Mouse (Mus musculus): Measurements from ENCODE around the gene Tesk2. TPM values are rescaled to one million over a fixed set of nuclear protein-coding genes. Genes with fewer than 3 reads are reported as not detected.

Tesk2 gene
- polyA plus RNA-seq, 1 experiment, result 2.3 TPM

DNA sequence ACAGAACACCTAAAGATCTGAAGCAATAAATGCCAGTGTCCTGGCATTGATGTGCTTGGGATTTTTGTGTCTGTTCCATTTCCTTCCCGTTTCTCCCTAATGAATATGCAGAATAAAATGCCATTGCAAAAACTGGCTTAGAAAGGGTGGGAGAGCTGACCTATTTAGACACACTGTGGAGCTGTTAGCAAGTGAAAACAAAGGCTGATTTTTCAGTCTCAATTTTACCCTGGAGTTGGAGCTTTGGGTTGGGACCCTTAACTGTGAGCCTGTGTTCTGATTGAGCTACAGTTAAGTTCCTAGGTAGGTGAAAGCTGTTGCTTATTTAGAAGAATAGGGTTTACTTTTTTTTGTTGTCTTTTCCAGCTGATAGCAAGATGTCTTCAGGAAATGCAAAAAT lies 33.7 kb upstream of the Tesk2 start:
- H3K4me3 ChIP-seq (replicated peaks; ENCODE audit: extremely low read depth, low read depth, low read length), result no peak overlapping the region
- TF ChIP-seq CTCF (IDR thresholded peaks at IDR 0.05; ENCODE audit: insufficient read depth, low read length) (no peak), POLR2A (IDR thresholded peaks at IDR 0.05; ENCODE audit: borderline replicate concordance, extremely low read depth, low read depth, low read length) (no peak)
- no peak for DNase-seq
- 6% methylated on average over 1 of the region's 1 CpGs for WGBS
- H3K4me1 ChIP-seq (ENCODE audit: control insufficient read depth, insufficient read depth, low read length), result peaks cover 13% of the 10 kb centered on the region

DNA sequence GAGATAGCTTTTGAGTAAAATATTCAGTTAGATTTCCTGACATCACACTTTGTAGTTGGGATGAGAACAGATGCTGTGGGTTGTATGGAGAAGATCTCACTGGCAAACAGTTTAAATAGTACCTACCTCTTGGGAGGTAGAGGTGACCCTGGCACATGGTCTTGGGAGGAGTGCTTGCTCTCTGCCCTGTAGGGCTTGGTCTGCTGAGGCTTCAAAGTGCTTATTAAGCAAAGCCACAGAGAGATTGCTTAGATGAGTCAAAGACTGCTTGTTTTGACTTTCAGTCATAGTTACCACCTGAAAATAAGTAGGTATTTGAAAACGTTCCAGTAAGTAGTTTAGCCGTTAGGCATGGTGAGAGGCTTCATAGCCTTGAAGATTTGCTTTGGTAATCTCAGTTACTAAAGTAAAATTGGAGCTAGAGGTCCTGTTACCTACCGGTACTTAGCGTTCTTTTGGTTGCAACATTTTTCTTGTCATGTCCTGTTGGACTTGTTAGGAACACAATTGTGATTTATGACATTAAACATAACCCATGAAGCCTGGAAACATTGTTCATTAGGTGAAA lies 31.4 kb upstream of the Tesk2 start:
- Histone ChIP-seq H3K4me1 (ENCODE audit: control insufficient read depth, insufficient read depth, low read length) (peaks cover 13% of the 10 kb centered on the region), H3K4me3 (replicated peaks; ENCODE audit: extremely low read depth, low read depth, low read length) (no peak overlapping the region)
- 61% methylated on average over 4 of the region's 4 CpGs for WGBS
- TF ChIP-seq POLR2A (IDR thresholded peaks at IDR 0.05; ENCODE audit: borderline replicate concordance, extremely low read depth, low read depth, low read length), result no peak
- no peak for TF ChIP-seq CTCF (IDR thresholded peaks at IDR 0.05; ENCODE audit: insufficient read depth, low read length)
- DNase-seq, result no peak

DNA sequence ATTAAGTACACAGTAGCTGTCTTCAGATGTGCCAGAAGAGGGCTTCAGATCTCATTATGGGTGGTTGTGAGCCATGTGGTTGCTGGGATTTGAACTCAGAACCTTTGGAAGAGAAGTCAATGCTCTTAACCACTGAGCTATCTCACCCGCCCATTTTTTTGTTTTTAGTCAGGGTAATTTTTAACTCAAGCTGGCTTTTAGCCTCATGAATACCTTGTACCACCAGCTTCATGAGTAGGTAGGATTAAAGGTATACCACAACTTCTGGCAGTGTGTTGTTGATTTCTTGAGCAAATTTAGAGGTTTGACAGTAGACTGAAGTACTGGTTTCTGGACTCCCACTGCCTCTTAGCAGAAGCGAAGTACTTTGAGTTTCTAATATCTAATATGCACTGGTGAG lies 28.6 kb upstream of the Tesk2 start:
- H3K4me3 ChIP-seq (replicated peaks; ENCODE audit: extremely low read depth, low read depth, low read length), result no peak overlapping the region
- DNase-seq, result no peak
- WGBS, result 80% methylated on average over 2 of the region's 2 CpGs
- H3K4me1 ChIP-seq (ENCODE audit: control insufficient read depth, insufficient read depth, low read length), result peaks cover 7% of the 10 kb centered on the region
- TF ChIP-seq POLR2A (IDR thresholded peaks at IDR 0.05; ENCODE audit: borderline replicate concordance, extremely low read depth, low read depth, low read length) (no peak), CTCF (IDR thresholded peaks at IDR 0.05; ENCODE audit: insufficient read depth, low read length) (no peak)

DNA sequence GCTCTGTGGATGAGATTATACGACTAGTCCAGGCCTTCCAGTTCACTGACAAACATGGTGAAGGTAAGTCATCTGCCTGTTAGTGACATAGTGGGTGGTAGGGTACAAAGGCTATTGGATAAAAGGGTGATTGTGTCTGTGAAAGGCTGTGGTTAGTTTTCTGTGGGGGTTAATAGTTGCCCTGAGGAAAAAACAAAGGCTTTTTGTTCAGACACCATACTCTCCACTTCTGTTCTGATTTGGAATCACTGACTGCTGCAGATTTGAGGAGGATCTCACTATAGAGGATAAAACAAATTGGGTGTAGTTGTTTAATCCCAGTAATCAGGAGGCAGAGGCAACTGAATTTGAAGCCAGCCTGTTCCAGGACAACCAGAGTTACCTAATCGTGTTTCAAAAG lies 27.0 kb upstream of the Tesk2 start:
- no peak for DNase-seq
- TF ChIP-seq POLR2A (IDR thresholded peaks at IDR 0.05; ENCODE audit: borderline replicate concordance, extremely low read depth, low read depth, low read length), result no peak
- TF ChIP-seq CTCF (IDR thresholded peaks at IDR 0.05; ENCODE audit: insufficient read depth, low read length), result no peak
- Histone ChIP-seq H3K4me3 (replicated peaks; ENCODE audit: extremely low read depth, low read depth, low read length) (no peak overlapping the region), H3K4me1 (ENCODE audit: control insufficient read depth, insufficient read depth, low read length) (peaks cover 5% of the 10 kb centered on the region)
- 81% methylated on average over 2 of the region's 2 CpGs for WGBS

DNA sequence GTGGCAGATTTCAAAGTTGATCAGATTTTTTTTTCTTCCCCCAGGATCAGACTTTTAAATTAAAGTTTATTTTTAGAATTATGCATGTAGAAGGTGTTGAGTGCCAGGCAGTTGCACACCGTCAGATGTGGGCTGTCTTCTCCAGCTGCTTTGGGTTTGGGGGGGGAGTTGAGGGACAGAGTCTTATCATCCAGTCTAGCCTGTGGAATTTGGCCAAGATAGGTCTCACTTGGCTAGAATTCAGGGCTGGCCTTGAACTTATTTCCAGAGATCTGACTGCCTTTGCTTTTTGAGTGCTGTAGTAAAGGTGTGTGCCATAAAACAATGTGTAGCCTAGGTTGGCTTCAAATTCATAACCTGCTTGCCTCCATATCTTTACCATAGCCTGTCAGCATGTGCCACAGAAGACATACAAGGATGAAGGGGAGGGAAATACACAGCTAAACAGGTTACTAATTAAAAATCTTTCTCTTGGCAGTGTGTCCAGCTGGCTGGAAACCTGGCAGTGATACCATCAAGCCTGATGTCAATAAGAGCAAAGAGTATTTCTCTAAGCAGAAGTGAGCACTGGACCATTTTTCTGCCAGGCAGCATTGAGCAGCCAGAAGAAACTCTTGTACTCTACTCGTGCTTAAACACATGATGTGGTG lies 21.9 kb upstream of the Tesk2 start:
- no peak for DNase-seq
- Histone ChIP-seq H3K4me1 (ENCODE audit: control insufficient read depth, insufficient read depth, low read length) (0 out of 2 replicates have a peak, but pooled peaks cover 3% of the 10 kb centered on the region), H3K4me3 (replicated peaks; ENCODE audit: extremely low read depth, low read depth, low read length) (no peak overlapping the region)
- WGBS, result 48% methylated on average over 2 of the region's 2 CpGs
- no peak for TF ChIP-seq POLR2A (IDR thresholded peaks at IDR 0.05; ENCODE audit: borderline replicate concordance, extremely low read depth, low read depth, low read length)
- no peak for TF ChIP-seq CTCF (IDR thresholded peaks at IDR 0.05; ENCODE audit: insufficient read depth, low read length)

DNA sequence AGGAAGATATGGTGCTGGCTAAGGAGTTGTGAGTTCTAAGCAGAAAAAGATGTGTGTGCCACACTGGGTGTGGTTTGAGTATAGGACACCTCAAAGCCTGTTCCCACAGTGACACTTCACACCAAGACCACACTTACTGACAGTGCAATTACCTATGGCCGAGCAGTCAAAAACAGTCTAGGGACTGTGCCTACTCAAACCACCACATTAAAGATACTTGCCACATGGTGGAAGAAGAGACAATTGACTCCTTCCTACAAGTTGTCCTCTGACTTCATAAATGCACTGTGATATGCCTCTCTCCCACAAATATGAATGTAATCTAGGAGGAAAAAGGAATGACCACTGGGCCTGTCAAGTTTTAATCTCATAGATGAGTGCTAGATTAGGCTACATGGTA lies 19.8 kb upstream of the Tesk2 start:
- TF ChIP-seq POLR2A (IDR thresholded peaks at IDR 0.05; ENCODE audit: borderline replicate concordance, extremely low read depth, low read depth, low read length) (no peak), CTCF (IDR thresholded peaks at IDR 0.05; ENCODE audit: insufficient read depth, low read length) (no peak)
- Histone ChIP-seq H3K4me1 (ENCODE audit: control insufficient read depth, insufficient read depth, low read length) (0 out of 2 replicates have a peak, but pooled peaks cover 3% of the 10 kb centered on the region), H3K4me3 (replicated peaks; ENCODE audit: extremely low read depth, low read depth, low read length) (no peak overlapping the region)
- 87% methylated on average over 1 of the region's 1 CpGs for WGBS
- DNase-seq, result no peak

DNA sequence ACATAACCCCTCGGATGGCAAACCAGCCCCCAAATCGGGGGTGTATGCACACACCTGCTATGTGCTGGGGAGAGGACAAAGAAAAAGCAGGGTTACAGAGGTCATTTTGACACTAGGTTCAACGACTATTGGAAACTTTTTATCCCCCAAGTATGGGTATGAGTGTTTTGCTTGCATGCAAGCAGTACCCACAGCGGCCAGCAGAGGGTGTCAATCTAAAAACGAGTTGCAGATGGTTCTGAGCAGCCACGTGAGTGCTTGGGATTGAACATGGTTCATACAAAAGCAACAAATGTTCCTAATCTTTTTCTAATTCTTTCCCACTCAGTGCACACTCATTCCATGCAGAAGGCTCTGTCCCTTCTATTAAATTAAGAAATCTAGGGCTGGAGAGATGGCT lies 16.9 kb upstream of the Tesk2 start:
- WGBS, result 30% methylated on average over 6 of the region's 6 CpGs
- Histone ChIP-seq H3K4me3 (replicated peaks; ENCODE audit: extremely low read depth, low read depth, low read length) (no peak overlapping the region), H3K4me1 (ENCODE audit: control insufficient read depth, insufficient read depth, low read length) (peaks cover 4% of the 10 kb centered on the region; the same call in 1 of the 2 replicates)
- no peak for TF ChIP-seq POLR2A (IDR thresholded peaks at IDR 0.05; ENCODE audit: borderline replicate concordance, extremely low read depth, low read depth, low read length)
- TF ChIP-seq CTCF (IDR thresholded peaks at IDR 0.05; ENCODE audit: insufficient read depth, low read length), result peak; percentile 81
- DNase-seq, result peak; percentile 74

DNA sequence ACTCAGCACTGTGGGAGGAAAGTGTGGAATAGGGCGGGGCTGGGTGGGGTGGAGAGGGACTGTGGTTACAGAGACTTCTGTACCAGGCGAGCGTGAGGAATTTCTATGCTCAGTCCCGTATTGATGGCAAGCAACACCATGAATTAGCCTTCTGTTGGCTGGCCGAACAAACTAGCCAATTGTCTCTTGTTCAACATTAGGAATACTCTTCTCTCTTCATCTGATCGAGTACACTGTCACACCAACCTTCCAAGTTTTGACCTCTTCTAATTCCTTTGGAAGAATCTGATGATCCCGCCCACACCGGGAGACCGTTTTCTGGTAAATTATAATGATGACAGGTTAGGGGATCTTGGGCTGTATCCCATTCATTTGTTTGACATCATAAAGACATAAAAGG lies 13.1 kb upstream of the Tesk2 start:
- Histone ChIP-seq H3K4me1 (ENCODE audit: control insufficient read depth, insufficient read depth, low read length) (peaks cover 2% of the 10 kb centered on the region; the same call in 1 of the 2 replicates), H3K4me3 (replicated peaks; ENCODE audit: extremely low read depth, low read depth, low read length) (peak overlapping the region; percentile 89)
- WGBS, result 8% methylated on average over 9 of the region's 9 CpGs
- TF ChIP-seq POLR2A (IDR thresholded peaks at IDR 0.05; ENCODE audit: borderline replicate concordance, extremely low read depth, low read depth, low read length) (no peak), CTCF (IDR thresholded peaks at IDR 0.05; ENCODE audit: insufficient read depth, low read length) (no peak)
- DNase-seq, result no peak

DNA sequence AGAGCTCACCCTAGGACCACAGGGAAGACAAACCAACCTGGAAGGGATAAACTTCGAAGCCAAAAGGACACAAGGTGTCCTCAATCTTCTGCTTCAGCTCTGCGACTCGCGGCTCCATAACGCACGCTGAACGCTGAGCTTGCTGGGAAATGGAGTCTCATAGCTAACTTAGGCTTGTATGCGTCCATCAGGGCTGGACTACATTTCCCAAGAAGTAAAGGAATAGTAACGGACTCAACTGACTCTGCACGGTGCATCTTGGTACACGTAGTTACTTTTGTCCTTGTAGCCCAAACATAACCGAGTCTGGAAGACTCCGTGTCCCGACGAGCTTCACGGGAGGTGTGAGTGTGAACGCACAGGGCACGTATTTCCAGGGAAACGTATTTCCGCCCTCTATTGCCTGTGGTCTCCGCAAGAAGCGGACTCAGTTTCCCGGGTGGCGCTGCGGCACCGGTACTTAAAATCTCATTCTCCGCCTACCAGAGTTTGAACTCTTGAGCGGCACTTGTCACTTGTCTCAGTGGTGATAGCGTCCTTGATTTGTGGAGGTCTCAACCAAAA lies 12.5 kb upstream of the Tesk2 start, which contains the start of the genes Mmachc and Ccdc163:
TSS of gene Mmachc (minus strand) at position 206 of the 564 bp plus-strand sequence.
TSS of gene Ccdc163 (plus strand) at position 309 of the 564 bp plus-strand sequence.
- H3K4me1 ChIP-seq (ENCODE audit: control insufficient read depth, insufficient read depth, low read length), result peaks cover 2% of the 10 kb centered on the region; the same call in 1 of the 2 replicates
- DNase-seq, result peak; percentile 81
- TF ChIP-seq CTCF (IDR thresholded peaks at IDR 0.05; ENCODE audit: insufficient read depth, low read length) (no peak), POLR2A (IDR thresholded peaks at IDR 0.05; ENCODE audit: borderline replicate concordance, extremely low read depth, low read depth, low read length) (peak; percentile 51; the same call in 1 of the 2 replicates)
- peak within 1 kb of the TSS; percentile 89 for H3K4me3 ChIP-seq (replicated peaks; ENCODE audit: extremely low read depth, low read depth, low read length)
- under 1% methylated on average over 29 of the region's 29 CpGs for WGBS

Measured in lung, adult 2 months (tissue).